Mouse (Mus musculus) heart, adult 9 months (tissue): ENCODE measurements around the gene Macrod2.

Source experiments
- DNase-seq, 2 experiments: peaks; one replicate each; pipeline ENCODE4 v3.0.0; 2022; ENCODE audit warnings: low spot score in 2 of 2

The Macrod2 gene

DNA sequence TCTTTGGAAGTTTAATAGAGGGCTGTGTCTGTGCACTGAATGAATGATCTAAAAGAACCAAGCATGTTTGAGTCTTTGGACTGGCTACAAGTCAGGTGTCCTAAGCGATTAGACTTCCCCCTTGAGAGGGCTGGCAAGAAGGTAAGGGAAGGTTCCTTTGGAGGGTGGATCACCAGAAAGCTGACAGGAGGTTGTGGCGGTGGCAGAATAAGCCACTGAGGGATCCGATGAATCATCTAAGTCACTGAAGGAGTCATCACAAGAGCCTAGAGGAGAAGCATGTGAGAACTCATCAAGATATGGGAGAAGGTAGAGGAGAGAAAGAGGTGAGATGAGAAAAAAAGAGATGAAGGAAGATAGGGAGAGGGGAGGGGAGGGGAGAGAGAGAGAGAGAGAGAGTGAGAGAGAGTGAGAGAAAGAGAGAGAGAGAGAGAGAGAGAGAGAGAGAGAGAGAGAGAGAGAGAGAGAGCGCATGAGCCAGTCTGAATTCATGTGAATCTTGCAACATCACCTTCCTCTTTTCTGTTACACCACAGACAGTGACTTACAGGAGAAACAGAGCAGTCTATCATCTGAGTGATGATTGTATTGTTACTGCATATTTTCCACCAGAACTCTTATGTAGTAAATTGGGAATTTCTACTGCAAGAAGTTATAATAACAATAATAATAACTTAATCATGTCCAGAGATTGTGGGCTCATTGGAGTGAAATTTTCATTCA lies 398.9 kb downstream of the Macrod2 start:
- DNase-seq = no peak

DNA sequence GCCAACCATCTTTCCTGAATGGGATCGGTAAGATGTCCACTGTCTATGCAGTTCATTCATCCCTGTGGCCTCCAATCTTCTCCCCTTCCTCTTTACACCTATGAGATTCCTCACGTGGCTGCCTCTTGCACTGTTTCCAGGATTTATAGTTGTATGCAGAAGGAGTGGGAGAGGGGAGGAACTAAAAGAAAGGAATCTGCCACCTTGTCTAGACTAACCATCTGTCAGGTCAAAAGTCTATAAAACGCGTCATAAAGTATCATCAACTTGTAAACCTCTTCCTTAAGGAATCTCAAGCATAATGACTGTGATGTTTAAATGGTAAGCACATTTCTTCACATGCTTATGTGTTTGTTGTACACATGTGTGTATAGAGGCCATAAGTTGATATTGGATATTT lies 416.6 kb downstream of the Macrod2 start:
- no peak for DNase-seq

DNA sequence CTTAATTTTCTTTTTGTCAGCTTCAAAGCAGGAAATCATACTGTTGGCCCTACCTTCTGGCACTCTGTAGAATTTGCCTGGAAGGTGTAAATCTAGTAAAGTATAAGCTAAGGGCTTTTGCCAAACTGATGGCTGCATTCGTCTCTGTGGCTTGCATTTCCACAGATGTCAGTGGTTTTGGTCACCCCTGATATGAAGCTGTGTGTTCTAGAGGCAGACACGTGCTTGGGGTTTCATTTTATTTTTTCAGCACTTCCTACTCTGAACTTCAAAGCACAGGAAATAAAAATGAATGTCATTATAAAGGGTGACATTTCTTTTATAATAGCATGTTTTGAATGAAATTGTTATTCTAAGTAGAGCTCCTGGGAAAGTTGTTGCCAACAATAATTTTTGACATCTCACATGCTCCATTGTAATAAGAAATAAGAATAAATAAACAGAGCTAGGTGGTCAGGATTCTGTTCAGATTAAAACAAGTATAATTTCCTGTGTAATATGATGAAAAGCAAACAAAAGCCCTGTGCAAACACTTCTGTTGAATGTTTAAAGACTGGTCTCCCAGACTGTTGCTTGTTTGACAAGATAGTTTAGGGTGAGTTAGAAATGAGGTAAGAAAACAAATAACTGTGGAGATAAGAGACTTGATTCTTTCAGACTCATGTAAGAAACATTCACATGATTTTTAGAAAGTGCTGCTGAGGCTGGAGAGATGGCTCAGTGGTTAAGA lies 424.4 kb downstream of the Macrod2 start:
- no peak for DNase-seq

DNA sequence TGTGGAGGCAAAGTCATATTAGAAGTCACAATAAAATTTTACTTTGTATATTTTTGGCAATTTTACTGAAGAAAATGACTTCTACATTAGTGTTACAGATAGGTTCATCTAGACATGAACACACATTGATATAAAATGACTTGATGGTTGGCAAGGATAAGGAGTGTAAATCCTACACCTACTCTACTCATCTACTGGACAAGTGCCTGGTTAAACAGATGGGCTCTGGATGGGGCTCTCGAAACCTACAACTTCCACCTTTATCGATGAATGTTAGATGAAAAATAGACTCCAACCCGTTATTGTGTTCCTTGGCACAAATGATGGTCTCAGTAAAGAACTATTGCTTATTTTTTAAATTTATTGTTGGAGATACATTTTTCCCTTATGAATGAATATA lies 427.3 kb downstream of the Macrod2 start:
- no peak for DNase-seq

DNA sequence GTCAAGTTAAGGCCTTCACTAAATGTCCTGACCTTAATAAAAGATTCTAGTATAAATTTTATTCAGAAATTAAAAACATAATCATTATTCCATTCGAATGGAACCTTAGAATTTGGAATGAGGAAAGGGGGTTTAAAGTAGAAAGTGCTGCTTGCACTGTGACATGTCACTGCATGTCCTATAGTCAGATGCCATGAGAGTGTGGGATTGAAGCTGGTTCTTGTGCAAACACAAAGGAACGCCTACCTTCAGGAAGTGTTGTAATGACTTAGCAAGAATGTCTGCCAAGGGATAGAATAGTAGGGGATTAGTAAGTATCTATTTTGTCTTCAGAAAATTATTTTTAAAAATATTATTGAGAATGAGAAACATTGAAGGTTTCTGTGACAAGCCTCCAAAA lies 431.1 kb downstream of the Macrod2 start:
- no peak for DNase-seq

DNA sequence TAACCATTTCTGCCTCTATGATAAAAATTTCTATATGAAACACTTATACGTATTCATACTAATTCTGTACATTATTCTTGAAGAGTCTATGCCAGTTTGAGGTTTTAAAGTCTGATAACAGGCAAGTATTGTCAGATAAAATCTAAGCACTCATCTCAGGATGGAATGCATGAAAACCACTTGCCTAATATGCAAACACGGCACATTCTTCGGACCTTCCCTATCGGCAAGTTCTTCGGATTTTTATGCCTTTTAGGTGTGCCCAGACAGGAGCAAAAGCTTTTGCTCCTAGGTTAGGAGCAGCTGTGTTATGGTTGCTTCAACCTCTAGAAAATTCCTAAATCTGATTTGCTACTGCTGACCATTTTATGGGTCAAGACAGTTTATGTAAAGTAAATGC lies 433.8 kb downstream of the Macrod2 start:
- no peak for DNase-seq

DNA sequence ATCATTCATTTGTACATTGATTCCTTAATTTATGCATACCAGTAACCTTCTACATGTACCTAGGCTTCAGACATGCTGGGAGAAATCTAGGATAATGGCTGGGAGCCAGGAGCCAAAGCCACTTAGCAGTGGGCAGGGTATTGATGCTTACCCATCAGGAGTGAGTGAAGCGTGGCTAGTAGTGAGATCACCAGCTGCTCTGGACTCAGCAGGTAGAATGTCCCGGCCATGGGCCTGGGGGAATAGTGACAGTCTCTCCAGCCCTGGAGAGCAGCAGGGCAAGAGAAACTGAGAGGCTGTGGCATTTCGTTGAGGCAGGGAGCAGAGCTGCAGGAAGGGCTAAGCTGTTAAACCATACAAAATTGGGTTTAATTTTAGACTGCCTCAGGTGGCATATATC lies 435.0 kb downstream of the Macrod2 start:
- no peak for DNase-seq

DNA sequence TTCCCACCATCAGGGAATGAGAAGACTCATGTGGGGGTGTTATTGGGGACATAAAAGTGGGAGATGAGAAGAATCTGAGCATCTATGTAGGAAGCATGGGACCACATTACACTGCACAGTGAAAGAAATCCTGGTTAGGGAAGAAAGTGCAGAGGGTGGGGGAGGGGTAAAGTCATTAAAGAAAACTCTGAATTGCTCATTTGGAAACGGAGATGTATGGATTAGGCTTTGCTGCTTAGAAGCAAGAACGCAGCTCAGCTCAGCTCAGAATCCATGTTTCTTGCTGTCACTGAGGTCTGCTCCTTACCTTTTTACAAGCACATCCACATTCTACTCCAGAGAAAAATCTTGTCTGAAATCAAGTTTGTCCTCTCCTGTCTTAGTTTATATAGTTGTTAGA lies 444.3 kb downstream of the Macrod2 start:
- no peak for DNase-seq

DNA sequence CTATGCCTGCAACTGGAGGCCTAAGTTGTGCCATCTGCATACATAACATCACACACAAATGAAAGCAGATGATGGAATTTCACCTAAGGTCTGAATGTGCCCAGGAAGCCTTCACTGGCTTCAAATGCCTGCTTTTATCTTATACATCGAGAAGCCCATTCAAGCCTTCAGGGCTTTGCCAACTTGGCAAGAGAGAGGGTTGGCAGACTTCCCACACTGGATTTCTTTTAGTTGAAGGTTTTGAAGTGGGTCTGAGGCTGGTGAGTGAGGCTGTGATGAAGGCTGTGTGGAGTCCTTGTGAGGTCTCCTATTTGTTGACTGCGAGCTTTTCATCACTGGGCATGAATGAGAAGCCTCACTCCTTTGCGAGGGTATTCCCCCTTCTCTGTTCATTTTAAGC lies 444.8 kb downstream of the Macrod2 start:
- DNase-seq = no peak

DNA sequence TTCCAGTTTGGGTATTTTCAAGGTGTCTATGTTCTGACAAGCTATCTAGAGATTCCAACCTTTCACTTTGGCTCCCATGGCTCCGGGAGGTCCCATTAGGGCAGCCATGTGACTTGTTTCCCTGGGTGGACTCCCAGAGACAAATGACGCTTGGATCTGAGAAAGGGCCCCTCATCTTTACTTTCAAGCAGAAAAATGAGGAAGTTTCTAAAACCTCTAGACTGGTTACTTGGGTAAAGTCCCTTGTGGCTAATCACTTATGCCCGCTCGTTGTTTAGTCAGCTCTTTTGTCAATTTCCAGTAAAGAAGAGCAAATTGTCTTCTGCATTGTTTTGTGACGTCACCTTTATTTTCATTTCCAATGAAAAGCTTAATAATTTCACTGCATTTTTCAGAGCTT lies 448.9 kb downstream of the Macrod2 start:
- no peak for DNase-seq

DNA sequence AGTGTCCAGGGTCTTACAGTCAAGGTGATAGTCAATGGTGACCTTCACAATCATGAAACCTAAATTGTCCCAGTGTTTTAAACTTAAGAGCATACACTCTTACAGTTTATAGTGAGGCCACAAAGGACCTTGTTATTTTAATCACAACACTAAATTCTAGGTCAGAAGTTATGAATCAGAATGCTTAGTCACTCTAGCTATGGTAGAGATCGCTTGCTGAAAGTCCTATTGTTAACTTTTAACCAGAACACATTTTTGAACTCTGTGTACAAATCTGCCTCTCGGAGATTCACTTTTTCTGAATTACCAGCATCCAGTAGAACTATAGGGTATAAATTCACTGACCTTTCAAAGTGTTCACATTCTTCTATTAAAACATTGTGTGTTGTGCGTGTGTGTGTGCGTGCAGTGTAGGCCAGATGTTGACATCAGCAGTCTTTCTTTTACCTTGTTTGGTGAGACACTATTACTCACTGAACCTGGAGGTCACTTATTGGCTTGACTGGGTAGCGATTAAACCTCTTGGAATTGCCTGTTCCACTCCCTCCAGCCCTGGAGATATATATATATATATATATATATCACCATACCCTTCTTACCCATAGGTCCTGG lies 452.8 kb downstream of the Macrod2 start:
- DNase-seq = no peak

DNA sequence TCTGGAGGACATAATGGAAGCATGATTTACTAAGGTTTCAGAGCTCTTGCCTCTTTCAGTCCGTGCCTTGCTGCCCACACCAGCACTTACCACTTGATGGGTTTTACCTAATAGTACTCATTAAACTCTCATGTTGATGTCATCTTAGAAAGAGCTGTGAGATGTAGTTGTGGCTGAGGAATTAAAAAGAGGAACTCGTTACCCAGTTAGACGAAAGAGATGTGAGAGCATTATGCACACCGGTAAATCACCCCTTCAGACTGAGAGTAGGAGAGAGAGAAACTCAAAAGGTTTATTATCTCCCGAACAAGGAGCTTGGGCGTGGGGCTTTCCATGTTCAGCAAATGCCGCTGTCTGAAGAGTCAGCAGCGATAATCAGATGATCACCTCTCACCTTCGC lies 458.4 kb downstream of the Macrod2 start:
- DNase-seq = no peak

DNA sequence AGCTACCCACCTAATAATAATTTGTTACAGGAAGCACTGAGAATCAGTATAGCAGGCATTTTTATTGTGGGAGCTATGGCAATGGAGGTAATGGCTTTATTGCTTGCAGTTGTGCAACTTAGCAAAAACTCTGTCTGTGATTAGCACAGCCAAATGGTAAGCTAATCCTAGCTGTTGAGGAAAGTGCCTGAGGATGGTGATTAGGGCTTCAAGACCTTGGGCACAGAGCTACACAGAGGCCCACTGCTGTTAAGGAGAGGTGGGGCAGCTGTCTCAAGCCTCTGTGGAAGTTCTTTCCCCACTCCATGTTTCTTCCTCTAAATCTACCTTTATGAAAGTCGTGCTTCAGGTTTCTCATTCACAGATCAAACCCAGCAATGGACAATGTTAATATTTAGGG lies 466.2 kb downstream of the Macrod2 start:
- no peak for DNase-seq

DNA sequence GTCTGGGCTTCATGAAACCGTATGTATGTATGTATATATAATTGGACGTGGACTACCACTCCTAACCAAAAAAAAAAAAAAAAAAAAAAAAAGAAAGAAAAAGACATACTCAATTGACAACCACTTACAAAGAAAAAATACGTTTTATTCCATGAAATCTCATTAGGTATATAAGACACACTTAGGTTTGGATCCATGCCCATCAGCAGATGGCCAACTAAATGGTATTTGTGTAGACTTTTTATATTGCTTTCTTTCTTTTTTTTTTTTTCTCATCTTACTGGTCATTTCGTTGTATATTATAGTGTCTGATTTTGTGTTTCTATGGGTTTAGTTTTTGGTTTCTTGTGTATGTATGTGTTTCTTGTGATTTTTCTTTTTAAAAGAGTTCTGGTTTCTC lies 467.6 kb downstream of the Macrod2 start:
- DNase-seq = no peak

DNA sequence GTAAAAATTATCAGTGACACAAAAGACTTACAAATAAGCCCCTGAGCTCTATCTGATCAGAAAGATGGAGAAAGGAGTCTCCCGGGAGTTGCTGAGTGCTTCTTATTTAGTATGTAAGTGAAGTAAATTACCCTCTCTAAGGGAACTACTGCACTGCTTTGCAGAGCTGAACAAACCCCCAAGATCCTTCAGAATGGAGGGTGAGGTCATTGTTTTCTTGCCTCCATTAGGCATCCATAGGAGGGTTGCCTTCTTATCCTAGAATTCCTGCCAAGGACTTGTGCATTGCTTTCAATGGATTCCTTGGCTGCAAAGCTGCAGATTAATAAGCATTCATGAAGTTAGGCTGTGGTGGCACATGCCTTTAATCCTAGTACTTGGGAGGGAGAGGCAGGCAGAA lies 470.5 kb downstream of the Macrod2 start:
- DNase-seq = no peak

DNA sequence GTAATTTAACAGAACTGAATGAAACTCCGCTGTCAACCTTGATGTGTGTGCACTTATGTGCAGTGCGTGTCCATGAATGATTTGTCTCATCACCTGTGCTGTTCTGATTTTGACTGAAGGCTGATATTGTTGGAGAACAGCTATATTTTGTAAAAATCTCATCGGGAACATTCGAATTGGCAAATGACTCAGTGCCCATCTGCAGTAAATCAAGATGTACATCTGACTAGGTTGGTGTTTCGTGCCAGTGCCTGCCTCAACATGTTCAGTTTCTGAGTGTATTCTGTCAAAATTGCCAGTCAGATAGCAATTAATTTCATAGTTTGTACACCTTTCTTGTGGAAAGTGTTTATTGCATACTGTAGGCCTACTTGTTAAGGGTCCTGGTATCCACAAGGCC lies 472.0 kb downstream of the Macrod2 start:
- DNase-seq = no peak

DNA sequence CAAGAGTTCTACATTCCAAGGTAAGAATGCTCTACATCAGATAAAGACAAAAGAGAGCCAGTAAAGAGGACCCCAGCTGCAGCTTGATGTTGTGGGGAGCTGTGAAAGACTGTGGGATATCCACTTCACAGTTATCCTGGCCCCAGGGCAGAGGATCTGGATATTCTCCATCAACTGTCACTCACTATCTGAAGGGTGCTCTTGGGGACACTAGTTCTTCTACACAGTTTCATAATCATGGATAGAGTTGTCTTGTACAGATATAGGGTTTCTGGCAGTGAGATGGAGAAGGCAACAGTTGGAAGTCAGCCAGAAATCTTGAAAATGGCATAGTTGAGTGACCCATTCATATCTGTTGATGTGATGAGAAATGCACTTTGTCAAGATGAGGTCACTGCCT lies 490.1 kb downstream of the Macrod2 start:
- no peak for DNase-seq

DNA sequence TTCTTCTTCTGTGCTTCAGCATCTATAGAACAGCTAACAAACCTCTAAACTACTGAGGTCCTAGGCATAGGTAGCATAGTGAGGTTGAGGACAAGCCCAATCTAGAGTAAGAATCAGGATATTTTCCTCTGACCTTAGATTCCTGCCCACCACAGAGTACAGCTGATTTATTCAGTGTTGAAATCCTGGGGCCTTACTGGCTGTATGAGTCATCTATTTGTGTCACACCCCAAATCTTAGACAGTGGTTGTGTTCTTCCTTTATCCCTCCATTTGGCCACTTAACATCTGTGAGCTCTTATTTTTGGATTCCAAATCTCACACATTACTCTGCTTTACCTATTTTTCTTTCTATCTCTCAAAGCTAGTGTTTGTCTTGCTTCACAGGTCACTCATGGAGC lies 495.6 kb downstream of the Macrod2 start:
- DNase-seq = no peak

DNA sequence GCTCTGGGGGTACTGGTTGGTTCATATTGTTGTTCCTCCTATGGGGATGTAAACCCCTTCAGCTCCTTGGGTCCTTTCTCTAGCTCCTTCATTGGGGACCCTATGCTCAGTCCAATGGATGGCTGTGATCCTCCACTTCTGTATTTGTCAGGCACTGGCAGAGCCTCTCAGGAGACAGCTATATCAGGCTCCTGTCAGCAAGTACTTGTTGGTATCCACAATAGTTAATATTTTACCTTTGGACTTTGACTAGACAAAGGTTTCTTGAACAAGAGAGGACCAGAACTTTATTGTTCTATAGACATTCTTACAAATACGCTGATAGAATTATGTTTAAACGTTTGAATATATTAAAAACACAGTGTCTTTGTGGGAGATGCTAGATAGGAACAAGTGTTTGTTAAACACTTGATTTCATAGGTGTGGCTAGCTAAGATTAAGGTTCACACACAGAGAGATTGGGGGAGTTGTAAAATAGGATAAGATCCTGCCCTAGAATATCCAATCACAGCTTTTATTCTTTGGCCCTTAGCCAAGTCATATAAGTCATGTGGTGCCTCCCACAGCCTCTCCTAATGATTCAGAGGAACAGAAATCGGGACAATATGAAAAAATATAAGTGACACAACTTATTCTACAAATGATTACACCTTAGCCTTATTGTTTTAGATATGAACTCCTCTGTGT lies 501.4 kb downstream of the Macrod2 start:
- no peak for DNase-seq

DNA sequence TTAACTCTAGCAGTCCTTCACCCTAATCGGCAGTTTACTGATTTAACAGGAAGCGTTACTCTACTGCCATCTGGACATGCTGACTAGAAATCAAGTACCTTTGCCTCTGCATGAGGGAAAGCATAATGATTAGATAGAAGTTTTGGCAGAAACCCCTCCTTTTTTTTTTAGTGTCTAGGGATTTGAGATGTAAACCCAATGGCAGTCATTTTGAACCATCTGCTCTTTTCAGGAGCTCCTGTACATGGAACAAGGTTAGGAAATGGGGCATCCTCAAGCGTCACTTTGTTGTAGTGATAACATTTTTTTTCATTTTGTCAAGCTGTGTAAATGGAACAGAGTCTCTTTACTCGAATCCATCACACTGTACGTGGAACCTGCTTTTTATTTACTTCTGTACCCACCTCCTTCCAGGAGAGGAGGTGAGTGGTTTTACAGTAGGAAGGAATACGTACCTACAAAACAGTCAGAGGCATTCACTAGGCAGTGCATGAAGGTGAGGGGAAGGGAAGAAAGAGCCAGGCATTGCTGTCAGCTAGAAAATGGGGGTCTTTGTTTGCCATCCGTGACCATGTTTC lies 503.4 kb downstream of the Macrod2 start:
- no peak for DNase-seq

DNA sequence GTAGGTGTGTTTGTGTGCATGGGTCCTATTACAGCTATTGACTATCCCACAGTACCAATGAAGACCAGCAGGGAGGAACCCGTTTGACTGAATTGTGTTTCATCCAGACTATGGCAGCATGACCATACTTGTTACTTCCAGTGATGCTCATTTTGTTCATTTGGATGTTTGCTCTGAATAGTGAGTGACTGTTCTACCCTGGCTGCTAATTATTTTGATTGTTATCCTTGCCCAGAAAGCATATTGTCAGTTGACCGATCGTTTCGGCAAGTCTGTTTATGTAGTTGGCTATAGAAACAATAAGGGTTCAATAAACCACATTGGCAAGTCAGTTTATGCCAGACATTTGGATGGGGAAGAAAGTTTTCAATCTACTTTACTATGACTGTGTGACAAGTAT lies 510.2 kb downstream of the Macrod2 start:
- DNase-seq = no peak

DNA sequence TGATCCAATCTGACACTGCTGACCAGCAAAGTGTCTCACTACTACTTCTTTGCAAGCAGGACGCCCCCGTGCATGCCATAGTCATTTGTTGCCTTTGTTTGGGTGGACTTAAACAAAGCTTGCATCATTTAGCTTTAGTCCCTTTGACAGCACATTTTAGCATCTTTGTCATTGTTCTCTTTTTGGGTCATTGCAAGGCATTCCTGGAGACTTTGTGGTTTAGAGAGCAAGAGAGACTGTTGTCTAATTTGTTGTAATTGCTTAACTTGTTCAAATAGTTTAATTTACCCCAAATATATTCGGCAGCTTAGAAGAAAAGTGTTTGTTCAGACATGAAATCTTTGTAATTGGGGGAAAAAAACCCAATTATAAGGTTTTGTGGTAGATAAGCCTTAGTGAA lies 511.0 kb downstream of the Macrod2 start:
- DNase-seq = no peak
